Mouse (Mus musculus): Measurements from ENCODE around the gene Gm11034.

The Gm11034 gene

GRCm38 (mm10) chr8:72213536-72213935 is at the start of gene Gm11034:
Gm11034 (minus strand) TSS chr8:72213636.
- no peak for DNase-seq (ENCODE audit: low spot score)

DNA sequence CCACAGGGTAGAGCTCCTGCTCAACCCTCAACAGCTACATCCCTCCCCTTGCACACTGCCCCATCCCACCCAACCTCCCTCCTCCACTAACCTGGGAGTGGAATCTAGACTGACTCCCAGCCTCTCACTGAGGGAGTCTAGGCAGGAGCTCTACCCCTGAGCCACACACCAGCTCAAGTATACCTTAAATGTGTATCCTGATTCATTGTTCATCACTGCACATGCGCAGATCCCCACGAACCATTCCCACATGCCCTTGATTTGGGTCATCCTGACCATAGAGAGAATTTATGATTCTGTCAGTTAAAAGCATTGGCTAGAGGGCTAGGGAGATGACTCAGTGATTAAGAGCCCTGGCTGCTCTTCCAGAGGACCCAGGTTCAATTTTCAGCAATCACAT is 49.3 kb upstream of the Gm11034 start:
- no peak for DNase-seq (ENCODE audit: low spot score)

DNA sequence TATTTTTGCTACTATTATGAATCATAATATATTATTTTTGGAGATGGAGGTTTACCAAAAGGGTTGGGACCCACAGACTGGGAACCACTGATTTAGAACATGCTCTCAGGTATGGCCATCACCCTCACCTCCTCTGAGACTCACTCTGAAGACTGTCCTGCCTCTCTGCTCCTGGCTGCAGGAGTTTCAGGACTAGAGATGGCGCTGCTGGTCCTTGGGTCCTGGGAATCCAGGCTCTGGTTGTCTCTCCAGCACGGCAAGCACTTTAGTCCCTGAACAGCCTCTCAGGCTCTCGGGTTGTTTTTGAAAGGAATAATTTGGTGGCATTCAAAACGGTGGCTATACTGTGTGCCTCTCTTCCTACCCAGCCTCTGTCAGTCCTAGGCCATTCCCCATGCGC is 48.4 kb upstream of the Gm11034 start:
- no peak for DNase-seq (ENCODE audit: low spot score)

DNA sequence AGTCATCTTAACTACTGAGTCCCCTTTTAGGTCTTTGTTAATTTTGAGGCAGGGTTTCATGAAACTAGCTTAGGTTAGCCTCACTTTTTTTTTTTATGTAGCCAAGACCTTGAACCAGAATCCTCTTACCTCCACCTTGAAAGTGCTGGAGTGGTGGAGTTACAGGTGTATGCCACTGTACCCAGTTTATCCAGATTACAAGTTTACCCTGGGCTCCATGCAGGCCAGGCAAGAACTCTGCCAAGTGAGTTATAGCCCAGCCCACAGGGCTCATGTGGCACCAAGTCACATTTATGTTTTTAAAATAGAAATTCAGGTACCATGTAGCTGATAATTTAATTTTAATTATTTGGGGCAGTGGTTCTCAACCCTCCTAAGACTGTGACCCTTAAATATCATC is 48.0 kb upstream of the Gm11034 start:
- DNase-seq (ENCODE audit: low spot score), result no peak

DNA sequence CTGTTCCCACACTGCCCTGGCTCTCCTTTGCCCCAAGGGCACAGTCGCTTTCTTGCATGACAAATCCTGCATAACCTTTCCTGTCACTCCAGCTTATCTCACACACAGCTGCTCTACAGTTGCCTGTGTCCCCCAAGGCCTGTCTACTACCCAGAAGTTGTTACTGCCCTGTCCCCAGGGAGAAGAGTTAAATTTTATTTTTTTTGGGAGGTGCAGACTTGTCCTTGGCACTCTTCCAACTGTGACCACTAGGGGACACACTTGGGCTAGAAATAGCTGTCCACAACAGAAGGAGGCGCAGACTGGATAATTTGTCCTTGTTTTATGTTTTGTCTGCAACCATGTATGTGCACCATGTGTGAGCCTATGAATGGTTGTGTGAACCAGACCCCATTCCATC is 47.6 kb upstream of the Gm11034 start:
- peak; percentile 86 for DNase-seq (ENCODE audit: low spot score)

- no peak for DNase-seq (ENCODE audit: low spot score)
These were observed 47.1 kb upstream of the Gm11034 start for GRCm38 (mm10) chr8:72260585-72260984.

GRCm38 (mm10) chr8:72259862-72260261 is 46.4 kb upstream of the Gm11034 start:
- DNase-seq (ENCODE audit: low spot score), result no peak

- no peak for DNase-seq (ENCODE audit: low spot score)
These were observed 44.4 kb upstream of the Gm11034 start for GRCm38 (mm10) chr8:72257902-72258238.

- DNase-seq (ENCODE audit: low spot score), result peak; percentile 74
These were observed 43.9 kb upstream of the Gm11034 start for GRCm38 (mm10) chr8:72257171-72257901.

DNA sequence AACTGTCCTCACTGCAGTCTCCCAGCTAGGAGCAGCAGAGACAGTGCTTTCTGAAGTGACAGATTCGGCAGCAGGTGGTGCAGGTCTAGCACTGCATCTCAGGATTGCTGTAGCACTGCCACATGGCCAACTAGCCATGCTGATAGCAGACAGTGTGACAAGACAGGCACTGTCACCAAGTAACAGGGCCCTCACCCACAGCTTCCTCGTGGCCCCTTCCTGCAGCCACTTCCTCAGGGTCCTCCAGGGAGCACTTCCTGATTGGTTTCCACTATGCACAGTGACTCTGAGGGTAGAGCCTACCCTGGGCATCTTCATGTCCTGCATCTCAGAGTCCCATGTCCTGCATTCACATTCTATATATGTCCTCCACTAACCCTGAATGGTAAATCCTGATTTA is 31.2 kb upstream of the Gm11034 start:
- DNase-seq (ENCODE audit: low spot score), result no peak

DNA sequence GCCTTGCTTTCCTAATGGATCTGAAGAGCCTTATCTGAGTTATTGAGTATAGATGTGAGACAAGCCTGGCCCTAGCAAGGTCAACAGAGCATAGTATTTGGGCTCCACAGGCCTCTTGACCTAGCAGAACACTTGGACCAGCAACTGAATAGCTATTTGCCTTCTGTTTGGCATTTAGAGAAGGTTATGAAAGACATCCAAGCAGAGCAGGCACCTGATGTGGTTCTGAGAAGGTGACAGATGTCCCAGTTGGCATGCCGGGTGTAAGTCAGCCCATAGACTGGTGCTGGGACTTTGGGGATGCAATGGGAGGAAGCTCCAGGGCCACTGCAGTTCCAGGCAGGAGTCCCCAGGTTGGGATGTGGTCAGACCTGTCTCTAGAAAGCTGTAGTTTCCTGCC is 28.8 kb upstream of the Gm11034 start:
- no peak for DNase-seq (ENCODE audit: low spot score)

DNA sequence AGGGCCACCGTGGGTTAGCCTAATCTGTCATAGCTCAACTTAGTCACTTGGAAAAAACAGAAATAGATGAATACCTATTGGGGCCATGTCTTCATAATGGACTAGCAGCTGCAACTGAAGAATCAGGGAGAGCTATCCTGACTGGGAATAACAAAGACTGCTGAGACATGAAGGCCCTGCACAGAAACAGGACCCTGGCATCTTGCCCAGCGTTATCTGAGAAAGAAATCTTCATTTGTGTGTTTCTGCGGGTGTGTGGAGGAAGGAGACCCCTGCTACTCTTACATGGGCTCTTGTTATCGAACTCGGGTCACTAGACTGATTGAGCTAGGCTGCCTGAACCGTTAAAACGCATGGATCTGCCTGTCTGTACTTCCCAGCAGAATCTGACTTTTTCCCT is 27.5 kb upstream of the Gm11034 start:
- DNase-seq (ENCODE audit: low spot score), result no peak

GRCm38 (mm10) chr8:72240403-72240763 is 26.9 kb upstream of the Gm11034 start:
- no peak for DNase-seq (ENCODE audit: low spot score)

DNA sequence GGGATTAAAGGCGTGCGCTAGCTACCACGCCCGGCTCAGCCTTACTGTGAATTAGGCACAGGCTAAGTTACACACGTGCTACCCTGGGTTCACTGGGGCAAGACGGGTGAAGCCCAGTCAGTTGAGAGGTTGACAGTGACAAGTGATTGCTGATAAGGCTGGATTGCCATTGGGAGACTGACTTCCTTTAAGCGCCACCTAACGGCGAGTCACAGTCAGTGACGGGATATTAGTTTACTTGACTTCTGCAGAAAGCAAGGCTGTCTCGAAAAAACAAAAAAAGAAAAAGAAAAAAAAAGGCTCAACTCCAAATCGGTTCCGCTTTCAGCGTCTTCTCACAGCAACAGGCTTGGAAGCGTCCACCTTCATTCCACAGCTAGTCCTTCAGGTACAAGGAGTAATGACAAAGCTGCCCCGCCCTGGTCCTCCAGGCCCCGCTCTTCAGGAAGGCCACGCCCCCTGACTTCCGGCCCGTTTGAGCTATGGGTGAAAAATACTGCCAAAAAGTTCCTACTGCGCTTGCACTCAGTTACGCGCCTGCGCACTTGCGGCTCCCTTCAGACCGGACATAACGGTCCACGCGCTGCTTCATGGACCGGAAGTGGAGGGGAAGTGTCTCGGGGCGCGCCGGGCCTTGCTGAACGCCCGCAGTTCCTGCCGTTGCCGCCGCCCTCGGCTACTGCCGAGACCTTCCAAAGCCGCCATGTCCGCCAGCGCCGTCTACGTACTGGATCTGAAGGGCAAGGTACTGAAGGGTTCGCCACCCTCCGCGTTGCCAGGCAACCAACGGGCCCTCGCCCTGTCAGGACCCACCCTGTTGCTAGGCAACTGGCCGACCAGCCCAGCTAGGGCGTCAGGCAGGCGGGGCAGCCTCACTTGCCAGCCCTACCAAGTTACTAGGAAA is 26.3 kb upstream of the Gm11034 start, which contains the start of gene Ap1m1:
Gene Ap1m1, plus strand, starts transcription at position 520 of the 904 bp plus-strand sequence.
- DNase-seq (ENCODE audit: low spot score), result peak; percentile 99

DNA sequence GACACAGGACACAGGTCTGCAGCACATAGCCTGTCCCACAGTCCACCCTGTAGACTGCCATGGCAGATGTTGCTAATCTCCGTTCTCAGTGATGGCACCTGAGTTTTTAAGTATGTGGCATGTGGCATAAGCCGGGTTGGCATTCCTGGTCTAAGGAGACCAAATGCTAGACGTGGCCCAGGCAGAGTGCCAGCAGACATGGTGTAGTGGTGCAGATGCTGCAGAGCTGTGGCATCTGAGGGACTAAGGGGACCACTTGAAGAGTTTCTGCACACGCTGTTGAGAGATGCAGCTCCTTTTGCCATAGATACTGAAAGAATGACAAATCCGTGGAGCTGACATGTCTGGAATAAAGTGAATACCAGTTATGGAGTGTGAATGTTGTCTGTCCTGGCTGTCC is 9.2 kb upstream of the Gm11034 start:
- no peak for DNase-seq (ENCODE audit: low spot score)

DNA sequence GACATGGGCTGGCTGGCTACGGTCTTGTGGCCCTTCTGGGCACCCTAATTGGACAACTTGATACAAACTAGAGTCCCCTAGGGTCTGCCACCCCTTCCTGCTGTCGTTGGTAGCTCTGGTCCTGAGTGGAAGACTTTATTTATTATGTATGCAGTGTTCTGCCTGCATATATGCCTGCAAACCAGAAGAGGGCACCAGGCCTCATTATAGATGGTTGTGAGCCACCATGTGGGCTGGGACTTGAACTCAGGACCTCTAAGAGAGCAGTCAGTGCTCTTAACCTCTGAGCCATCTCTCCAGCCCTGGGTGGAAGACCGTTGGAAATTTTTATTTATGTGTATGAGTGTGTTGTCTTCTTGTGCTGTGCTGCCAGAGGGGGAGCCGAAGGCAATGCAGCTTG is 7.3 kb upstream of the Gm11034 start:
- no peak for DNase-seq (ENCODE audit: low spot score)

DNA sequence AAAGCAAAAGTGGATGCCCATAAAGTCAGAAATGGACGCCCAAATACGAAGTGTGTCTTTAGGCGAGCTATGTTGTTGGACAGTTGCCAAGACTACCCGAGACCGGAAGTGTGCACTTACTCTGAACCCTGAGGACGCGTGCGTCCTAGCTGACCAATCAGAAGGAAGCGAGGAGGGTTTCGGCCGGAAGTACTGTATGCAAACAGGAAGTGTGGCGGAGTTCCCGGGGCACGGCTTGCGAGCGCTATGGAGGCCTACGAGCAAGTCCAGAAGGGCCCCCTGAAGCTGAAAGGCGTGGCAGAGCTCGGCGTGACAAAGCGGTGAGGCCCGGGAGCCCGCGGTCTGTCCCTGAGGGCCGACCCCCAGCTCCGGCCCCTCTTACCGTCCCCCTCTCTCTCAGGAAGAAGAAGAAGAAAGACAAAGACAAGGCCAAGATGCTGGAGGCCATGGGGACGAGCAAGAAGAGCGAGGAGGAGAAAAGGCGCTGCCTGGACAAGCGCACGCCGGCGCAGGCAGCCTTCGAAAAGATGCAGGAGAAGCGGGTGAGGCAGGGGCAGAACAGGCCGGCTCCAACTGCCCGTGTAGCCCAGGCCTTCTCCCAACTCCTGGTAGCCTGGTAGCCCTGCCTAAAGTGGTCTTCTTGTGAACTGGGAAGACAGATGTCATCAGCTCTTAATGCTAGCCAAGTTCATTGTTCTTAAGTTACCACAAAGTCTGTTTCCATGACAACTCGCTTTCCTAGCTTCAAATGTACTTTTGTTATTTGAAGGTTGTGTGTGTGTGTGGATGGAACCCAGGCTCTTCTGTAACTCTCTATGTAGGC is 6.3 kb upstream of the Gm11034 start, which contains the start of gene Fam32a:
Gene Fam32a, plus strand, starts transcription at position 190 of the 823 bp plus-strand sequence.
- peak; percentile 96 for DNase-seq (ENCODE audit: low spot score)

DNA sequence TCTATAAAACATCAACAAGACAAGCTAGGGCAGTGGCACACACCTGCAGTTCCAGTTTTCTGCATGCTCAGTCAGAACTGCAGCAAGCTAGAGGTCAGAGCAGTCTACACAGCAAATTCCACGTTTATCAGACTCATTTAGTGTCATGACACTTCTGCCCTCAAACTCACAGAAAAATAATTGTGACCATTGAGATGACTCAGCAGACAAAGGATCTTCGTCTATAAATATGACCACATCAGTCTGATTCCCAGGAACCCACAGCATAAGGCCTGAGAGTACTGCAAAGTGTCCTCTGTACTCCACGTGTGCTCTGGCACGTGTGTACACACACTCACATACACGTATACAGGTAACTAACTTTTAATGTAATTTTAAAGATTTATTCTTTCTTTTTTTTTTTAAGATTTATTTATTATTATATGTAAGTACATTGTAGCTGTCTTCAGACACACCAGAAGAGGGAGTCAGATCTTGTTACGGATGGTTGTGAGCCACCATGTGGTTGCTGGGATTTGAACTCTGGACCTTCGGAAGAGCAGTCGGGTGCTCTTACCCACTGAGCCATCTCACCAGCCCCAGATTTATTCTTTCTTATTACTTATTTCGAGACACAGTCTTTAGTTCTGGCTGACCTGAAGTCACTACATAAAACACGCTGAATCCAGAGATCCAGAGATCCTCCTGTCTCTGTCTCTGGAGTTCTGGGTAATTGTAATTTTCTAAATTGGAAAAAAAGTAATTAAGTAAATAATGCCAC is 5.5 kb upstream of the Gm11034 start:
- DNase-seq (ENCODE audit: low spot score), result no peak

DNA sequence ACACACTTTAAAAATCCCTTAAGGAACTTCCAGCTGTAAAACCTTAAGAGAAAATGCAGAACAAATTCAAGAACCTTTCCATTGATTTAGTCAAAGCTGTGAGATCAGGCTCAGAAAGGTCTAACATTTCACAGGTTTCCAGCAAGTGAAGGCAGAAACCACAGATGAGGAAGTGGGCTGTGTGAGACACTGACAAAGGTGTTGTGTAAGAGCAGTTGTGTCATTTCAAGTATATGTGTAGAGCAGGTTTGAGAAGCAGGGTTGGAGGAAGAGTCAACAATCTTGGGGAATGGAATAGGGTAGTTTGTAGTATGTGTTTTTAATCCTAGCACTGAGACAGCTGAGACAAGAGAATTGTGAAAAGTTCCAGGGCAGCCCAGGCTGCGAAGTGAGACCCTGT is 2.4 kb upstream of the Gm11034 start:
- no peak for DNase-seq (ENCODE audit: low spot score)

DNA sequence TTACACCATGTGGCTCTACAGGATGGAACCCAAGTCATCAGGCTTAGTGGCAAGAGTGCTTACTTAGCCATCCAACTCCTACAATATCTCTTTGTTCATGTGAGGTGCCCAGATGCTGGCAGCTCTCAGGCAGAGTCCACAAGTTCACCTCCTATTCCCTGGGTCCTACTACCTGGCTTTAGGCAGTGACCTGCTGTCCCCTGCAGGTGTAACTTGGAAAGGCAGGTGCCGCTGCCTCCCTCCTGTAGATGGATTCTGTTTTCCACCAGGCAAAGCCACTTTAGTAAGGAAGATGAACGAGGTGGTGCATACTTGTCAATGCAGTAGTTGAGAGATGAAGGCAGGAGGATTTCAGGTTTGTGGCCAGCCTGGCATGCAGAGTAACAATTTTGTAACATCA is 1.6 kb upstream of the Gm11034 start:
- DNase-seq (ENCODE audit: low spot score), result no peak

GRCm38 (mm10) chr8:72212751-72213150 is 685 bp downstream of the Gm11034 start, which contains the start of gene Cib3:
Cib3 (minus strand) TSS chr8:72212837.
- DNase-seq (ENCODE audit: low spot score), result no peak

GRCm38 (mm10) chr8:72211846-72212245 is 1.6 kb downstream of the Gm11034 start:
- DNase-seq (ENCODE audit: low spot score), result no peak
